Mouse (Mus musculus) Patski (cell line): ENCODE data around the gene Prkag2. TPM values are rescaled to one million over a fixed set of nuclear protein-coding genes. Genes with fewer than 3 reads are reported as not detected.

Source experiments
- ATAC-seq: fragments of 100-300 bp; one replicate; pipeline ENCODE4 v1.8.0; 2021
- CTCF ChIA-PET: fragments of 350-600 bp; sonication (Branson Sonifier 250); formaldehyde crosslinking; loops from one replicate; lab custom pipeline; 2022; ENCODE audit warnings: inconsistent platforms; lab: Charles Lee
- POLR2A ChIA-PET: fragments of 350-600 bp; sonication (Branson Sonifier 250); formaldehyde crosslinking; loops from one replicate; lab custom pipeline; 2022; ENCODE audit warnings: antibody characterized with exemption, inconsistent platforms; lab: Charles Lee
- DNase-seq: peaks from one replicate; pipeline ENCODE4 v3.0.0-alpha.2; 2011; ENCODE audit warnings: low read depth, low spot score
- H3K27me3 ChIP-seq: fragments of 371-371 bp; one replicate; pipeline ENCODE4 v1.5.1; 2021
- CTCF ChIP-seq: fragments of 100-300 bp; IDR thresholded peaks from one replicate; pipeline ENCODE4 v1.5.1; 2021
- in situ Hi-C: fragments of 300-500 bp; cut with MboI; formaldehyde crosslinking; loops from 3 replicates; pipeline ENCODE4 v1.11.1; 2018; ENCODE audit warnings: low pct_unique_long_range_greater_than_20kb, mixed read lengths
- polyA plus RNA-seq: library from polyadenylated mRNA; unstranded; gene quantifications from one replicate; pipeline ENCODE4 v1.2.3, GENCODE M21; 2021

The Prkag2 gene
- polyA plus RNA-seq, 1 experiment from 2014 or later, result 37.7 TPM

DNA sequence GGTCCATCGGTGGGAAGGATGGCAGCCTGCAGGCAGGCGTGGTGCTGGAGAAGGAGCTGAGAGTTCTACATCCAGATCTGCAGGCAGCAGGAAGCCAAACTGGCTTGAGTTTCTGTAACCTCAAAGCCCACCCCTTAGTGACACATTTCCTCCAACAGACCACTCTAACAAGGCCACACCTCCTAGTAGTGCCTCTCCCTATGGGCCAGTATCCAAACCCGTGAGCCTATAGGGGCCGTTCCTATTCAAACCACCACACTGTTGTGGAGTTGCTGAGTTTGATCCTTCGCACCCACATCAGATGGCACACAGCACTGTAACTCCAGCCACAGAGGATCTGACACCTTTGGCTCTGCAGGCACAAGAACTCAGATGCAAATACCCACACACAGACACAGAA is 185.3 kb downstream of the Prkag2 start:
- in situ Hi-C loops, result no loop called here
- no peak for TF ChIP-seq CTCF
- ATAC-seq (no peak), DNase-seq (no peak)
- ChIA-PET POLR2A (no interaction called here), CTCF (no interaction called here)
- no peaks in the 10 kb centered on the region for H3K27me3 ChIP-seq

- in situ Hi-C loops, result no loop called here
- DNase-seq, result no peak
- no peak for TF ChIP-seq CTCF
- ATAC-seq, result no peak
- ChIA-PET POLR2A (no interaction called here), CTCF (interaction anchor here (1.2 kb wide), 1 partner anchor 10 kb away, joined by 3 read pairs; no protein-coding TSS in a partner anchor)
- H3K27me3 ChIP-seq, result no peaks in the 10 kb centered on the region
Measured at GRCm38 (mm10) chr5:24913656-24914055, 186.8 kb downstream of the Prkag2 start.

- no peaks in the 10 kb centered on the region for H3K27me3 ChIP-seq
- DNase-seq, result peak; percentile 58
- ATAC-seq, result peak; percentile 29
- peak; percentile 73 for TF ChIP-seq CTCF
- POLR2A ChIA-PET, result interaction anchor here (0.6 to 1.0 kb wide), 2 partner anchors 75 to 316 kb away, joined by 4 to 5 read pairs; no protein-coding TSS in a partner anchor
- CTCF ChIA-PET, result interaction anchor here (0.8 to 2.1 kb wide), 6 partner anchors 11 to 101 kb away, joined by 3 to 10 read pairs (median 3); no protein-coding TSS in a partner anchor
- in situ Hi-C loops, result no loop called here
Measured at GRCm38 (mm10) chr5:24908820-24909716, 191.4 kb downstream of the Prkag2 start.

GRCm38 (mm10) chr5:24908141-24908819 is 192.2 kb downstream of the Prkag2 start:
- ChIA-PET CTCF (interaction anchor here (1.0 to 2.1 kb wide), 5 partner anchors 12 to 102 kb away, joined by 3 to 10 read pairs (median 3); no protein-coding TSS in a partner anchor), POLR2A (interaction anchor here (0.6 to 1.6 kb wide), 3 partner anchors 30 to 315 kb away, joined by 4 to 5 read pairs (median 4); no protein-coding TSS in a partner anchor)
- TF ChIP-seq CTCF, result peak; percentile 98
- DNase-seq, result peak; percentile 41
- in situ Hi-C loops, result no loop called here
- peak; percentile 83 for ATAC-seq
- H3K27me3 ChIP-seq, result no peaks in the 10 kb centered on the region

DNA sequence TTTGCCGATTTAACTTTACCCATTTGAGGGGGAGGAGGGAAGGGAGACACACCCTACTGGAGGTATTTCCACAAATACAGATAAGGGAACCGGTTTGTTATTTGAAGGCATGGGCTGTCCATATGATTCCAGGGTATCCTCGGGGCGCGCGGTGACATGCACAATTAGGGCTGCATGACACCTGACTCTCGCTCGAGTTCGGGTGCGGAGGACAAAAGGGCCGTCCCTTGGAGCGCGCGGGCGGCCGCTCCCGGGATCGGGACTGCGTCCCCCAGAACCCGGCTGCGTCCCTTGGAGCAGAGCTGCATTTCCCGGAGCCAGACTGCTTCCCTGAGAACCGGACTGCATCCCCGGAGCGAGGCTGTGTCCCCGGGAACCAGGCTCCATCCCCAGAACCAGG is 192.7 kb downstream of the Prkag2 start:
- no peak for DNase-seq
- ATAC-seq, result no peak
- POLR2A ChIA-PET, result interaction anchor here (1.6 kb wide), 1 partner anchor 30 kb away, joined by 4 read pairs; no protein-coding TSS in a partner anchor
- in situ Hi-C loops, result no loop called here
- TF ChIP-seq CTCF, result no peak
- no peaks in the 10 kb centered on the region for H3K27me3 ChIP-seq
- CTCF ChIA-PET, result interaction anchor here (1.3 to 2.1 kb wide), 3 partner anchors 26 to 103 kb away, joined by 3 to 10 read pairs (median 3); no protein-coding TSS in a partner anchor

- in situ Hi-C loops, result no loop called here
- POLR2A ChIA-PET, result interaction anchor here (1.0 to 1.6 kb wide), 2 partner anchors 29 to 64 kb away, joined by 3 to 4 read pairs; partner anchors contain the start of gene Rheb
- no peaks in the 10 kb centered on the region for H3K27me3 ChIP-seq
- CTCF ChIA-PET, result interaction anchor here (0.9 to 2.3 kb wide), 6 partner anchors 19 to 104 kb away, joined by 3 to 10 read pairs (median 4); no protein-coding TSS in a partner anchor
- TF ChIP-seq CTCF, result no peak
- ATAC-seq, result no peak
- DNase-seq, result no peak
Measured at GRCm38 (mm10) chr5:24906844-24907243, 193.6 kb downstream of the Prkag2 start.

GRCm38 (mm10) chr5:24904941-24905340 is 195.5 kb downstream of the Prkag2 start:
- ATAC-seq (no peak), DNase-seq (no peak)
- POLR2A ChIA-PET, result interaction anchor here (0.7 kb wide), 1 partner anchor 31 kb away, joined by 3 read pairs; no protein-coding TSS in a partner anchor
- no peak for TF ChIP-seq CTCF
- in situ Hi-C loops, result no loop called here
- no peaks in the 10 kb centered on the region for H3K27me3 ChIP-seq
- CTCF ChIA-PET, result interaction anchor here (2.1 kb wide), 1 partner anchor 102 kb away, joined by 5 read pairs; no protein-coding TSS in a partner anchor

DNA sequence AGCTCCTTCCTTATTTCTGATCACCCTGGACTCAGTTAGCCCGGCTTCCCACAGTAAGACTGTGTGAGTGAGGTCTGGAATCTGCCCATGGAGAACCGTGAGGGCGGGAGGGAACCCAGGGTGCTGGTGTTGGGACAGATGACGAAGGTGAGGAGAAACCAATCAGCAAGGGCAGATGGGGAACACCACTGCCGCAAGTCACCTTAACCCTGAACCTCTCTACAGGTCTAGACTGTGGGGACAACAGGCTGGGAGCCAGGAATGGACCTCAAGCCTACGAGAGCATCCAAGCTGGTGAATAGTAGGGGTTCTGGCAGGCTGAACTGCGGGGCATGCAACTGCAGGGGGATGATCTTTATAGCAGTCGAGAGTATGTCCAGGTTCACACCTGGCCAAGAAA is 196.0 kb downstream of the Prkag2 start:
- in situ Hi-C loops, result no loop called here
- ATAC-seq, result no peak
- H3K27me3 ChIP-seq, result no peaks in the 10 kb centered on the region
- POLR2A ChIA-PET, result interaction anchor here (0.6 to 0.7 kb wide), 2 partner anchors 48 to 192 kb away, joined by 3 read pairs; no protein-coding TSS in a partner anchor
- TF ChIP-seq CTCF, result no peak
- CTCF ChIA-PET, result interaction anchor here (1.1 to 2.1 kb wide), 4 partner anchors 9 to 107 kb away, joined by 3 to 5 read pairs (median 4); no protein-coding TSS in a partner anchor
- DNase-seq, result no peak

- ATAC-seq (no peak), DNase-seq (no peak)
- TF ChIP-seq CTCF, result no peak
- in situ Hi-C loops, result no loop called here
- H3K27me3 ChIP-seq, result no peaks in the 10 kb centered on the region
- ChIA-PET POLR2A (interaction anchor here (0.6 to 0.7 kb wide), 2 partner anchors 49 to 192 kb away, joined by 3 read pairs; no protein-coding TSS in a partner anchor), CTCF (interaction anchor here (1.1 to 1.3 kb wide), 3 partner anchors 10 to 107 kb away, joined by 3 to 4 read pairs (median 3); no protein-coding TSS in a partner anchor)
Measured at GRCm38 (mm10) chr5:24904001-24904400, 196.4 kb downstream of the Prkag2 start.
